Mouse (Mus musculus) thymus, postnatal 10 days (tissue): ENCODE data around the gene Gm16223.

ENCODE experiments used
- DNase-seq, 2 experiments: peaks; one replicate each; pipeline ENCODE4 v3.0.0; 2021; ENCODE audit warnings: low spot score in 2 of 2

Gm16223 gene

GRCm38 (mm10) chr5:42067476-42068187 lies at the start of gene Gm16223:
TSS of gene Gm16223 (plus strand) at chr5:42067960.
- DNase-seq, result no peak

GRCm38 (mm10) chr5:42022029-42022428 lies 45.7 kb upstream of the Gm16223 start:
- no peak for DNase-seq

GRCm38 (mm10) chr5:42023521-42023920 lies 44.2 kb upstream of the Gm16223 start:
- DNase-seq, result no peak

GRCm38 (mm10) chr5:42036388-42037082 lies 31.2 kb upstream of the Gm16223 start:
- DNase-seq, result no peak

- DNase-seq, result no peak
Measured at GRCm38 (mm10) chr5:42054636-42055035, 13.1 kb upstream of the Gm16223 start.

- no peak for DNase-seq
Measured at GRCm38 (mm10) chr5:42055151-42055550, 12.6 kb upstream of the Gm16223 start.

GRCm38 (mm10) chr5:42065090-42065489 lies 2.7 kb upstream of the Gm16223 start:
- DNase-seq, result no peak

GRCm38 (mm10) chr5:42067075-42067474 lies 685 bp upstream of the Gm16223 start:
- no peak for DNase-seq

GRCm38 (mm10) chr5:42068188-42068579 lies 424 bp downstream of the Gm16223 start:
- no peak for DNase-seq

- DNase-seq, result no peak
Measured at GRCm38 (mm10) chr5:42116586-42117346, 49.0 kb downstream of the Gm16223 start.

- no peak for DNase-seq
Measured at GRCm38 (mm10) chr5:42125562-42125961, 57.8 kb downstream of the Gm16223 start.

- no peak for DNase-seq
Measured at GRCm38 (mm10) chr5:42155626-42156025, 87.9 kb downstream of the Gm16223 start.

GRCm38 (mm10) chr5:42164731-42165130 lies 97.0 kb downstream of the Gm16223 start:
- no peak for DNase-seq

- no peak for DNase-seq
Measured at GRCm38 (mm10) chr5:42166311-42166710, 98.6 kb downstream of the Gm16223 start.

GRCm38 (mm10) chr5:42168071-42168470 lies 100.3 kb downstream of the Gm16223 start:
- DNase-seq, result no peak

GRCm38 (mm10) chr5:42168785-42169184 lies 101.0 kb downstream of the Gm16223 start:
- DNase-seq, result no peak

- no peak for DNase-seq
Measured at GRCm38 (mm10) chr5:42174109-42174508, 106.3 kb downstream of the Gm16223 start.

- DNase-seq, result no peak
Measured at GRCm38 (mm10) chr5:42175424-42175823, 107.7 kb downstream of the Gm16223 start.

GRCm38 (mm10) chr5:42198493-42198892 lies 130.7 kb downstream of the Gm16223 start:
- DNase-seq, result no peak

GRCm38 (mm10) chr5:42207456-42208122 lies 139.8 kb downstream of the Gm16223 start:
- DNase-seq, result no peak

GRCm38 (mm10) chr5:42211554-42212338 lies 144.0 kb downstream of the Gm16223 start:
- DNase-seq, result no peak
